Mouse (Mus musculus): Measurements from ENCODE around the gene Gprin2.

The Gprin2 gene

GRCm38 (mm10) chr14:34207996-34208395 is 6.5 kb upstream of the Gprin2 start:
- no peak for DNase-seq (ENCODE audit: low spot score in 2 of 2)

- peak; percentile 19 to 33 for DNase-seq (ENCODE audit: low spot score in 2 of 2)
Observed at GRCm38 (mm10) chr14:34200738-34201230, 669 bp downstream of the Gprin2 start.

DNA sequence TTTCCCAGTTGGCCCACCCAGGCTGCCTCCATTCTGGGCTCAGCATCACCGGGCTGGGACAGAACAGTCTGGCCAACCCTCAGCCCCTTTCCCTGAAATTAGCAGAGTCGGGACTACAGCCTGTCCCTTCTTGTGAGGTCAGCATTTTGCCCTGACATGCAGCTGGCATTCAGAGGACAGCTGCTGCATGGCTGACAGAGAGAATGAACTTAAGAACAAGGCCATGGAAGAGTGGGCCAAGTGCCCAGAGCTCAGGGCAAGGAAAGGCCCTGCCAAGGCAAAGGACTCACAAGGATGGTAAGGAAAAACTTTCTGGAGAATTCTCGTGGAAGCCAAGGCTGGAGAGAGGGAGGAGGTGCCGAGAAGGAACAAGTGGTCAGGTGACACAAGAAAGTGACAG is 4.7 kb downstream of the Gprin2 start:
- no peak for DNase-seq (ENCODE audit: low spot score in 2 of 2)

DNA sequence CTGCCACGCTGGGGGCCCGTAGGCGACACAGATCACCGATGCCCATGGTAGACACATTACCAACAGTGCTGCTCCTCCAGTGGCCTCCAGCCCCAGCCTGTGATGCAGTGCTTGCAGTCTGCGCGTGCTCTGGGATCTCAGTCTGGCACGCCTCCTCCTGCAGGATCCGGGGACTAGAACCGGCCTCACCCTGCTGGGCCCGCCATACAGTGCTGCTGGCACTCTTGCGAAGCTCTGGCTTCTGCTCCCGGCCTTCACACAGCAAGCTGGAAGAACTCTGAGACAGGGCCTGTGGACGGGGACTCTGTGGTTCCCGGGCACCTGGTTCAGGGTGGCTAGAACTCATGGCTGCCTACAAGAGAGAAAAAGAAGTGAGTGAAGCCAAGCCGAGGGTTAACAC is 6.0 kb downstream of the Gprin2 start:
- no peak for DNase-seq (ENCODE audit: low spot score in 2 of 2)

DNA sequence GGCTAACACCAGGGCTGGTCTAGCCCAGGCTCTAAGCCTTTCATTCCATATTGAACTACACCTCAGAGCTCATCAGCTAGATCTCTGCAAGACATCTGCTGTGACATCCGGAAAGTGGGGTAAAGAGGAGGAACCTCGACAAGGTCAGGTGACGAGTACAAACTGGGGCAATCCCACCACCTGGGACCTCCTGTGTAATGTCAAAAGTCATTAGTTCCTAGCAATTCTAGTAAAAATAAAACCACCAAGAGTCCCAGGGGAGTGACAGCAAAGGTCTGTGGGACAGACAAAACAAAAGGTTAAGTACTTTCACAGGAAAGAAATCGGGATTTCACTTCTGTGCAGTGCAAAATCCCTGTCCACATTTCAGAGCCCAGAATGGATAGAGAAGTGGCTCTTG is 7.6 kb downstream of the Gprin2 start:
- DNase-seq (ENCODE audit: low spot score in 2 of 2), result no peak

DNA sequence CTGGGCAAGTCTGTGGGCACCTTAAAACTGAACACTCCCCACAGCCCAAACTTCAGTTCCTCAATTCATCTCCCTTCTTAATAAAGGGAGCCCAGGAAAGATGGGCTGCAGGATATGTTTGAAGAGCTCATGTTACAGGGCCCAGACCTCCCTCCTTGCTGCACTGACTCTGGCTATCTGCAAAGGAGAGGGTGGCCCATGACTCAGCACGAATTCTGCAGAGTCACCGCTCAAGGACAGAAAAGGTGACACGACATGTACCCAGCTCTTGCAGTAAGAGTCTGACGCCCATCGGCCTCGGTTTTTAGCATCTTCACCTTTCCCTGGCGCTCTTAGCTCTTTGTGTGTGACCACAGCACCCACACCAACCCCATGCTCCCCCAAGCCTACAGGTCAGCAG is 11.1 kb downstream of the Gprin2 start:
- no peak for DNase-seq (ENCODE audit: low spot score in 2 of 2)

DNA sequence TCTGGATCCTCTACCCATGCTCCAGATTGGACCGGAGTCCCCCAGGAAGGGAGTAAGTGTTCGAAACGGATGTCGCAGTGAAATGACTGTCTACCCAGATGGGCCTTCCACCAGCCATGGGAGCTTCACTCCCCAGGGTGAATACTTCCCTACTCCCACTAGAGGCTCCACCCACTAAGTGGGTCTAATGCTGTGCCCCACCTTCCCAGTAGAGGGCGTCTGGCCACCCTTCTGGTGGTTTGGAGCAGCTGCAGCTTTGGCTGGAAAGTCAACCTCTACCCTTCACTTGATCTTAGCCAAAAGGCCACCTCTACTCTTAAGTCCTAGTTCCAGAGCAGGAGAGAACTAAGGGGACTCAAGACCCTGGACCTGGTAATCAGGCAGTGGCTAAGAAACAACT is 12.8 kb downstream of the Gprin2 start:
- peak; percentile 26 to 27 for DNase-seq (ENCODE audit: low spot score in 2 of 2)

DNA sequence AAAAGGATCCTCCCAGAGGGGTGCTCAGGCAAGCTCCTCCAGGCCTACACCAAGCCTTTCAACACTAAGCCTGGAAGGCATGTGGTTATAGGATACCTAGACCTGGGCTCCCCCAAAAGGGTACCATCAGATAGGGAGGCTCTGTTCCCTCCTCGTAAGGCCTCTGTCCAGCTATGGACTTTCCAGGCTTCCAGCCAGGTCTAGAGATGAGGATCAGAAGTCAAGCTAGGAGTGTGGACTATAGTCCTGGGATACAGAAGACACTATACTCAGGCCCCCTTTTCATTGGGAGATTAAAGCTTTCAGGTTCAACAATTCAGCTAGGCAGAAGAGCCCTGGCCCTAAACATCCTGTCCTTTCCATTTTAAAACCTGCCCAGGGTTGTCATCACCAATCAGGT is 18.4 kb downstream of the Gprin2 start:
- no peak for DNase-seq (ENCODE audit: low spot score in 2 of 2)

- no peak for DNase-seq (ENCODE audit: low spot score in 2 of 2)
Observed at GRCm38 (mm10) chr14:34179351-34179750, 22.1 kb downstream of the Gprin2 start.

DNA sequence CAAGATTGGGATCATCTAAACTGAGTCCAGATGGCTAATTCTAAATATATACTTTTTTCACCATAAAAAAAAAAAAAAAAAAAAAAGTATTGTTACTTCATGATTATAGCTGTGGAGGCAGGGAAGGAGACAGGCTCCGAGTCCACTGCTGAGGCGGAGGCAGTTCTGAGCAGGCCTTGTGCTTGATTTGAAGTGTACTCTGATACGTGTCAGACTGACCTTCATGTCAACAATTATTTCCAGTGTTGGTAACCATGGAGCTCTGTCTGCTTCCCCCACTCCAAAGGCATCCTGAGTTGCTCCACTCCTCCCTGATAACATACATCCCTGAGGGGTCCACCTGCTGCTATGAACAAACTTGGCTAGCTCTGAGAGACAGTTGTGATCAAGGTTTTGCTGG is 30.3 kb downstream of the Gprin2 start:
- DNase-seq (ENCODE audit: low spot score in 2 of 2), result no peak

DNA sequence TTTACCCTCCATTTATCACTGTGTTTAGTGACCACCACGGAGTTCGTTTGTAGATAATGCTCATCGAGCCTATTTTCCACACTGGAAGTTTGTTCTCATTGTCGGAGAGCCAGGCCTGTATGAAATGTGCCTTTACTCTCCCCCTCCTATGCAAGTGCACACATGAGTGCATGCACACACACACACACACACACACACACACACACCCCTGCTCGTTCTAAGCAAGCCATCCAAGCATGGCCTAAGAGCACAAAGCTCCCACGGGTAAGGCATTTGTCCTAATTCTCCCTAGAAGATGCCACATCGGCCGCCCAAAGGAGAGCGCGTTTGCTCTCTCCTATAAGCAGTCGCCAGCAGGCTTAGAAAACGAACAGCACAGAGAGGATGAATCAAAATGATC is 45.7 kb downstream of the Gprin2 start:
- DNase-seq (ENCODE audit: low spot score in 2 of 2), result no peak

- DNase-seq (ENCODE audit: low spot score in 2 of 2), result peak; percentile 15 to 42
Observed at GRCm38 (mm10) chr14:34154601-34155337, 46.7 kb downstream of the Gprin2 start.

DNA sequence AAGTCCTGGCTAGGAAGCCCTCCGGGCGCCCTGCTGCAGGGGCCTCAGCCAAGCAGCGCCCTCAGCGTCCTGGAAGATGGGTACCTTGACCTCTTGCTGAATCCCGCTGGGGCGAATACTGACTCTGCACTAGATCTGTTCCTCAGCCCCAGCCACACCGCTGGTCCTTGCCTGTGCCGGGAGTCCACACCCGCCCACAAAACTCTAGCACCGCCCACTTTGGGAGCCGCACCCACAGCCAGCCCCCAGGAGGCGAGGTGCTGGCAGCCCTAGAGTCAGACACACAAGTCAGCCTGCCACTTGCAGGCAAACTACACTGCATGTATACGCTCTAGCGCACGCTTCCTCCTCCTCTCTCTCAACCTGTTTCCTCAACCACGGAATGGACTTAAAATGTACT is 49.1 kb downstream of the Gprin2 start, which contains the start of gene Npy4r:
Npy4r (minus strand) TSS at position 148 of the 400 bp plus-strand sequence.
- peak; percentile 65 to 67 for DNase-seq (ENCODE audit: low spot score in 2 of 2)

DNA sequence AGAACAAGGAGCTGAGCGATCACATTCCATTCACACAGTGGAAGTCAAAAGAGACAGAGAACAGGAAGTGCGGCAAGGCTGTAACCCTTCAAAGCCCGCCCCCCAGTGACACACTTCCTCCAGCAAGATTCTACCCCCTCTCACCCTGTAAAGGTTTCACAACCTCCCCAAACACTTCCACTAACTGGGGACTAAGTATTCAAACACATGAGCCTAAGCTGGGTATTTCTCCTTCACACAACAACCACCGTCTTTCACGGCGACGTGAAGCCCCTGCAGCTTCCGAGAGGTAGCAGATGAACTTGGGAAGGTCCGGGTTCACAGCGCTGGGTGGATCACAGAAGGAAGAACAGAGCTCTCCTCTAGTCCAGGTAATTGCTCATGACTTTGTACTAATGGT is 58.5 kb downstream of the Gprin2 start:
- no peak for DNase-seq (ENCODE audit: low spot score in 2 of 2)

GRCm38 (mm10) chr14:34142316-34142715 is 59.1 kb downstream of the Gprin2 start:
- DNase-seq (ENCODE audit: low spot score in 2 of 2), result no peak

- DNase-seq (ENCODE audit: low spot score in 2 of 2), result no peak
Observed at GRCm38 (mm10) chr14:34139671-34140664, 61.5 kb downstream of the Gprin2 start.
